Mouse (Mus musculus): ENCODE measurements around the gene Fas. TPM values are rescaled to one million over a fixed set of nuclear protein-coding genes. Genes with fewer than 3 reads are reported as not detected.

Gene Fas
- polyA plus RNA-seq, 1 experiment from 2014 or later = 1.4 TPM

DNA sequence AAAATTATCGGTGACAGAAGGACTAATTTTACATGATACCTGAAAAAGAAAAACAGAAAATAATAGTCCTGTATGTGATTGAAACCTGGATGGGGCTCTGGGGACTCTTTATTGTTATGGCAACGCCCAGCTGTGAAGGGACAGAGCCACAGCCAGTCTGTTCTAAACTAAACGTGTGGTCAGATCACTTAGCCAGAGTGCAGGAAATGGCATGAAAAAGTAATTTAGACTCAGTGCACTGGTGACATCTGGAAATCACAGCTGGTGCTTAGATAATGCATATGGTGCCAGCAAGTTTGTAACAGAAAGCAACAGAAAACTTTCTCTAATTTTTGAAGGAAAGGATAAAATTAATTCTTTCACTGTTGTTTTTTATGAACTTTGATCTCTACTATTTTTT is 79.9 kb downstream of the Fas start:
- Histone ChIP-seq H3K4me3 (replicated peaks) (no peak overlapping the region), H3K4me2 (no peak overlapping the region), H3K4me1 (replicated peaks) (peaks cover 10% of the 10 kb centered on the region; the same call in 1 of the 2 replicates), H3K27ac (no peak overlapping the region), H3K36me3 (no peaks in the 10 kb centered on the region), H3K9ac (replicated peaks) (no peak overlapping the region), H3K9me3 (no peaks in the 10 kb centered on the region), H3K27me3 (no peaks in the 10 kb centered on the region)
- no peak; the same call in 1 of the 2 replicates for ATAC-seq (ENCODE audit: insufficient number of reproducible peaks, insufficient read depth, low FRiP score, low TSS enrichment, low read depth)
- 29% methylated on average over 3 of the region's 3 CpGs for WGBS

Other genes with a start within 250 kb of the Fas start
- gene Lipn, start 223.3 kb upstream of the Fas start, polyA plus RNA-seq (2016; fragmentation: Nextera tagmentation; extraction: Ambion mirVana) = not detected in 2 replicates
- 0.12 and 0.23 TPM in 2 replicates for gene Lipm, start 189.7 kb upstream of the Fas start, polyA plus RNA-seq (2016; fragmentation: Nextera tagmentation; extraction: Ambion mirVana)
- gene Ankrd22, start 124.6 kb upstream of the Fas start, polyA plus RNA-seq (2016; fragmentation: Nextera tagmentation; extraction: Ambion mirVana) = 0.26 TPM in 1 of 2 replicates, not detected in the other
- gene Stambpl1, start 98.4 kb upstream of the Fas start, polyA plus RNA-seq (2016; fragmentation: Nextera tagmentation; extraction: Ambion mirVana) = 10.8 and 11.3 TPM in 2 replicates
- 120 and 137 TPM in 2 replicates for gene Acta2, start 35.1 kb upstream of the Fas start, polyA plus RNA-seq (2016; fragmentation: Nextera tagmentation; extraction: Ambion mirVana)
- gene Ch25h, start 184.5 kb downstream of the Fas start, polyA plus RNA-seq (2016; fragmentation: Nextera tagmentation; extraction: Ambion mirVana) = 5.4 and 9.6 TPM in 2 replicates
- 25.9 and 27.9 TPM in 2 replicates for gene Lipa, start 236.8 kb downstream of the Fas start, polyA plus RNA-seq (2016; fragmentation: Nextera tagmentation; extraction: Ambion mirVana)